Mouse (Mus musculus): ENCODE results near the gene Polr3e. TPM values are rescaled to one million over a fixed set of nuclear protein-coding genes. Genes with fewer than 3 reads are reported as not detected.
A peak's percentile ranks its signal among the peaks of the same experiment; 100 is the strongest.

Gene Polr3e
- polyA plus RNA-seq, 1 experiment from 2014 or later, result 28.3 TPM

DNA sequence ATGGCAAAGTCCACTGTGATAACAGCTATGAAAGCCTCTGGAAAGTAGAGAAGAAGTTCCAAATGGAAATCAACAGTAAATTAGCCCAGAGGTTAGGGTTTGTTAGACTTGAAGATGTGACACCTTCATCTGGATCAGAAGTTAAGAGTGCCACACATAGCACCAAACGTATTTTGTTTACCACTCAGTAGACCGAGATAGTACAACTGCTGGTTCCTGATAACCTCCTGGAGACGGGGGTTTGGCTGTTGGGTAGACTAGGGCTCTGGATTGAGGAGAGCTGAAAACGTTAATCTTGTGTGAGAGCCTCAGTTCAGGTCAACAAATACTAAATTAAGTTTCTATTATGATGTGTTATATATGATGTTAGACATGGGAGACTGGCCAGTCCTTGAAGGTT lies 62.5 kb downstream of the Polr3e start:
- Histone ChIP-seq H3K27me3 (ENCODE audit: control insufficient read depth, insufficient read depth, low read depth, low read length) (no peaks in the 10 kb centered on the region), H3K27ac (ENCODE audit: low read length) (no peak overlapping the region), H3K4me3 (ENCODE audit: low read length) (no peak overlapping the region), H3K4me1 (replicated peaks; ENCODE audit: control insufficient read depth, insufficient read depth, low read length) (peaks cover 20% of the 10 kb centered on the region), H3K4me2 (ENCODE audit: low read depth, low read length) (no peak overlapping the region), H3K36me3 (ENCODE audit: control insufficient read depth, insufficient read depth, low read length) (no peaks in the 10 kb centered on the region), H3K9me3 (ENCODE audit: control insufficient read depth, low read length) (no peaks in the 10 kb centered on the region), H3K9ac (ENCODE audit: low read length) (no peak overlapping the region)
- ATAC-seq (ENCODE audit: low read depth), result no peak
- 68% methylated on average over 4 of the region's 4 CpGs for WGBS

DNA sequence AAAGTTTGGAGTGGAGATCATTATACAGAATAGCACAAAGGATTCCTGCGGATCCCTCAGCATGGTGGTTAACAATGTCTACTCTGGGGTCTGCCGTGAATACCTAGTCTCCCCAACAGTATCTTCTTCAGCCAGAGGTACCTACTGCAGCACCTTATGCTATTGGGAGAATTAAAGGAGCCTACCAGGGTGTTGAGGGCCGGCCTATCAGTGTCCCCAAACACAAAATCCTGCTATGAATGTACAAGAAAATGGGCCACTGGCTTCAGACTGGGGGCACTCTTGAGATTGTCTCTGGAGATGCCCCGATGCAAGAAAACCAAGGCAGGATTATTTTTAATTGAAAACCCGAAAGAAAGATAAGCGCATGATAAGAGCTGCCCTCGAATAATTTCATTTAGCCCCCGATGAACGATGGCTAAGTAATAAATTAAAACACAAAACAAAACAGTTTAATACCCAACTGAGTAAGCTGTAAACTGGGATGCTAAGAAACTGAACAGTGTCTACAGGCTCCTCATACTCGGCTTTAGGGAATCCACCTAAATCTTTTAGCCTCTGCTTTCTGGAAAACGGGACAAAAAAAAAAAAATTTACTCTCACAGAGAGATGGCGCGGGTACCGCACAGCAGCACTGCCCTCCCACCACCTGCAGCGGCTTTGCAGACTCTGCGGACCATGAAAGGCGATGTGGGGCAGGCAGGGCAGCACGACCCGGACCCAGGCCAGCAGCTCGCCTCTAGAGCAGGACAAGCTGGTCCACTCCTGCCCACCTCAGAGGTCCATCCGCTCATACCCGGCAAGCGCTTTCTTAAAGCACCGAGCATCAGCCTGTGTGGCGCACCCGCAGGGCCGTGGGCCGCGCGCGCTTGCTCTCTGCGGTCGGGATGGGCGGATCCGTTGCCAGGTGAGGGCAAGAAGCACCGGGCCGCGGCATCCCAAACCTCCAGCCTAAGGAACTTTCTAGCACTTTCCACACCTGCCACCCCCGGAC lies 63.7 kb downstream of the Polr3e start:
- peak overlapping the region; percentile 78 for H3K9ac ChIP-seq (ENCODE audit: low read length)
- peak overlapping the region; percentile 93 for H3K4me2 ChIP-seq (ENCODE audit: low read depth, low read length)
- no peaks in the 10 kb centered on the region for H3K36me3 ChIP-seq (ENCODE audit: control insufficient read depth, insufficient read depth, low read length)
- H3K4me3 ChIP-seq (ENCODE audit: low read length), result peak overlapping the region; percentile 88
- H3K27ac ChIP-seq (ENCODE audit: low read length), result peak overlapping the region; percentile 20
- peaks cover 17% of the 10 kb centered on the region for H3K4me1 ChIP-seq (replicated peaks; ENCODE audit: control insufficient read depth, insufficient read depth, low read length)
- no peaks in the 10 kb centered on the region for H3K9me3 ChIP-seq (ENCODE audit: control insufficient read depth, low read length)
- H3K27me3 ChIP-seq (ENCODE audit: control insufficient read depth, insufficient read depth, low read depth, low read length), result peaks cover 5% of the 10 kb centered on the region; the same call in 1 of the 2 replicates
- peak; percentile 47 for ATAC-seq (ENCODE audit: low read depth)
- WGBS, result 6% methylated on average over 35 of the region's 39 CpGs

DNA sequence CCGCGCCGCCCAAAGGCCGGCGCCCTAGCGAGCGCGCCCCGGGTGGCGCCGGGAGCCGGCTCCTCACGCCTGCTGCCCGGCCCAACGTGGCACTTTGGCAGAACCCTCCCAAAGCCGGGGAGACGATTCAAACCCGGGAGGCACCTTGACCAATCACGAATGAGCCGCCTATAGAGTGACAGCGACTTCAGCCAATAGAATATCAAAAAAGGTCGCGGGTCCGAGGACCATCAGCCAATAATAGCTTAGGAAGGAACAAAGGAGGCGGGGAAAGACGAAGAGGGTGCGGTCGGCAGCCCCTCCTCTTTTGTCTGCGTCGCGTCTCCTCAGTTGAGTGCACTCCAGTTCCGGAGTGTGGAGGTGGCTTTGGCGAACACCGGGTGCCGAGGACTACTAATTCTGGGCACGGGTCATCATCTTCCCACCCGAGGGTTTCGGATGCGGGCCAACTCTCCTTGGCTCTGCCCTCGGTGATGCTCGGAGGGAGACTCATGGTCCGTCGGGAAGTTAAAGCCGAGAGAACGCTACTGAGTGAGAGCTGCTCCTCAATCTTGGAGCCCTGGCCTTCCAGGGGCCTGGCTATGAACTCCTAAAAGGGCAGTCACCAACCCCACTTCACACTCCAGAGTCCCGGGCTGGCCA lies 64.8 kb downstream of the Polr3e start, which contains the start of the genes Cdr2 and Mfsd13b:
Cdr2 (minus strand) TSS at position 113 of the 642 bp plus-strand sequence.
Mfsd13b (plus strand) TSS at position 310 of the 642 bp plus-strand sequence.
- Histone ChIP-seq H3K36me3 (ENCODE audit: control insufficient read depth, insufficient read depth, low read length) (no peaks in the 10 kb centered on the region), H3K4me3 (ENCODE audit: low read length) (peak within 1 kb of the TSS; percentile 88), H3K27me3 (ENCODE audit: control insufficient read depth, insufficient read depth, low read depth, low read length) (peaks cover 6% of the 10 kb centered on the region; the same call in 1 of the 2 replicates), H3K9ac (ENCODE audit: low read length) (peak within 1 kb of the TSS; percentile 78), H3K9me3 (ENCODE audit: control insufficient read depth, low read length) (no peaks in the 10 kb centered on the region), H3K4me1 (replicated peaks; ENCODE audit: control insufficient read depth, insufficient read depth, low read length) (peaks cover 10% of the 10 kb centered on the region), H3K27ac (ENCODE audit: low read length) (peak within 1 kb of the TSS; percentile 55), H3K4me2 (ENCODE audit: low read depth, low read length) (peak within 1 kb of the TSS; percentile 93)
- ATAC-seq (ENCODE audit: low read depth), result peak; percentile 98
- under 1% methylated on average over 46 of the region's 46 CpGs for WGBS

DNA sequence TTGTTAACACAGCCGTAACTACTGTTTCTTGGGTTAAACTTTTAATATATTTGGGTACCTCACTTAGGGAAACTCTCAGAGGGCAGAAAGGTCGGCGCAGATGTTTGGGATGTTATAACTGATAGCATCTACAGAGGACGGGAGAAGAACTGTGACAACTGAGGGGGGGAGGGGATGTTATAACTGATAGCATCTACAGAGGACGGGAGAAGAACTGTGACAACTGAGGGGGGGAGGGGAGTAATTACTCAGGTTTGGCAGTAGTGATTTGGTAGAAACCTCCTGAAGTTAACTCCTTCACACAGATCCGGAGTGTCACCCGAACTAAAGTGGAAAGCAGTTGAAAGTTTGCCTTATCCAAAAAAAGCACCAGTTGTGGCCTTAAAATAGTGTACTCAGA lies 65.4 kb downstream of the Polr3e start:
- H3K9me3 ChIP-seq (ENCODE audit: control insufficient read depth, low read length), result no peaks in the 10 kb centered on the region
- peak overlapping the region; percentile 44; the same call in 1 of the 2 replicates for H3K27ac ChIP-seq (ENCODE audit: low read length)
- peaks cover 6% of the 10 kb centered on the region; the same call in 1 of the 2 replicates for H3K27me3 ChIP-seq (ENCODE audit: control insufficient read depth, insufficient read depth, low read depth, low read length)
- H3K36me3 ChIP-seq (ENCODE audit: control insufficient read depth, insufficient read depth, low read length), result no peaks in the 10 kb centered on the region
- peak overlapping the region; percentile 78 for H3K9ac ChIP-seq (ENCODE audit: low read length)
- H3K4me3 ChIP-seq (ENCODE audit: low read length), result peak overlapping the region; percentile 88
- ATAC-seq (ENCODE audit: low read depth), result no peak
- peak overlapping the region; percentile 87 for H3K4me2 ChIP-seq (ENCODE audit: low read depth, low read length)
- peaks cover 10% of the 10 kb centered on the region for H3K4me1 ChIP-seq (replicated peaks; ENCODE audit: control insufficient read depth, insufficient read depth, low read length)
- WGBS, result 4% methylated on average over 7 of the region's 7 CpGs

DNA sequence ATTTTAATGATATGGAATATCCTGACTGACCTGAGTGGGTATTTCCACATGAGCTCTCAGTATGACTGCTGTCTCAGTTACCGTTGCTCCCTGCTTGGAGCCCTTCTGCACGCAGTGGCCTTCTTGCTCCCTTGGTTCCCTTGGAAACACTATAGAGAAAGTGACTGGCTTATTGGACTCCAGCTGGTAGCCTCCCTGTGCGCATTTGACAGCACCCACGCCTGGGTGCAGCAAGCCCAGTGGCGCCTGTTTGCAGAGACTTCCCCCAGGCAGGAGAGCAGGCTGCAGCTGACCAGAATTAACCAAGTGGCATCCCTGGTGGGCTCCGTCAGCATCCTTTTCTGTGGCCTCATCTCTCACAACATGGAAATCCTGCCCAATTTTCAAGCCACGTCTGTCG lies 73.6 kb downstream of the Polr3e start:
- H3K9me3 ChIP-seq (ENCODE audit: control insufficient read depth, low read length), result peaks cover 3% of the 10 kb centered on the region; the same call in 1 of the 2 replicates
- ATAC-seq (ENCODE audit: low read depth), result no peak
- WGBS, result 76% methylated on average over 8 of the region's 8 CpGs
- H3K4me1 ChIP-seq (replicated peaks; ENCODE audit: control insufficient read depth, insufficient read depth, low read length), result no peaks in the 10 kb centered on the region
- H3K9ac ChIP-seq (ENCODE audit: low read length), result no peak overlapping the region
- no peak overlapping the region for H3K4me3 ChIP-seq (ENCODE audit: low read length)
- peaks cover 1% of the 10 kb centered on the region; the same call in 1 of the 2 replicates for H3K27me3 ChIP-seq (ENCODE audit: control insufficient read depth, insufficient read depth, low read depth, low read length)
- H3K36me3 ChIP-seq (ENCODE audit: control insufficient read depth, insufficient read depth, low read length), result no peaks in the 10 kb centered on the region
- H3K27ac ChIP-seq (ENCODE audit: low read length), result no peak overlapping the region
- no peak overlapping the region for H3K4me2 ChIP-seq (ENCODE audit: low read depth, low read length)

Other genes with a start within 250 kb of the Polr3e start
- gene Pdzd9, start 247.4 kb upstream of the Polr3e start, polyA plus RNA-seq (2015; fragmentation: Nextera tagmentation; extraction: Ambion mirVana), result 0.20 and 0.28 TPM in 2 replicates
- 9.8 and 11.7 TPM in 2 replicates for gene Mosmo, start 240.1 kb upstream of the Polr3e start, polyA plus RNA-seq (2015; fragmentation: Nextera tagmentation; extraction: Ambion mirVana)
- gene Vwa3a, start 178.4 kb upstream of the Polr3e start, polyA plus RNA-seq (2015; fragmentation: Nextera tagmentation; extraction: Ambion mirVana), result 2.3 and 2.9 TPM in 2 replicates
- gene Gm5737, start 105.4 kb upstream of the Polr3e start, polyA plus RNA-seq (2015; fragmentation: Nextera tagmentation; extraction: Ambion mirVana), result not detected in 2 replicates
- gene Eef2k, start 74.9 kb upstream of the Polr3e start, polyA plus RNA-seq (2015; fragmentation: Nextera tagmentation; extraction: Ambion mirVana), result 48.5 and 54.6 TPM in 2 replicates
- 8.5 and 9.2 TPM in 2 replicates for gene Cdr2, start 64.6 kb downstream of the Polr3e start, polyA plus RNA-seq (2015; fragmentation: Nextera tagmentation; extraction: Ambion mirVana)
- 0.23 TPM in 1 of 2 replicates, not detected in the other for gene Mfsd13b, start 64.8 kb downstream of the Polr3e start, polyA plus RNA-seq (2015; fragmentation: Nextera tagmentation; extraction: Ambion mirVana)
- gene Mettl9, start 116.7 kb downstream of the Polr3e start, polyA plus RNA-seq (2015; fragmentation: Nextera tagmentation; extraction: Ambion mirVana), result 116 and 117 TPM in 2 replicates
- 2.3 and 2.4 TPM in 2 replicates for gene Igsf6, start 156.8 kb downstream of the Polr3e start, polyA plus RNA-seq (2015; fragmentation: Nextera tagmentation; extraction: Ambion mirVana)
- gene Otoa, start 163.9 kb downstream of the Polr3e start, polyA plus RNA-seq (2015; fragmentation: Nextera tagmentation; extraction: Ambion mirVana), result 0.05 and 0.31 TPM in 2 replicates

Data from lung, embryonic 16.5 days (tissue).